Mouse (Mus musculus): ENCODE data around the gene Slc4a5. TPM values are rescaled to one million over a fixed set of nuclear protein-coding genes. Genes with fewer than 3 reads are reported as not detected.

The Slc4a5 gene
- 0.04 and 0.07 TPM in 2 replicates for total RNA-seq (2012; rRNA removed)
- polyA plus RNA-seq (2012; ENCODE audit: insufficient read depth in 1 of 2, insufficient read length in 2 of 2, low read depth in 1 of 2, low replicate concordance in 2 of 2, missing spikeins in 1 of 2) = not detected

DNA sequence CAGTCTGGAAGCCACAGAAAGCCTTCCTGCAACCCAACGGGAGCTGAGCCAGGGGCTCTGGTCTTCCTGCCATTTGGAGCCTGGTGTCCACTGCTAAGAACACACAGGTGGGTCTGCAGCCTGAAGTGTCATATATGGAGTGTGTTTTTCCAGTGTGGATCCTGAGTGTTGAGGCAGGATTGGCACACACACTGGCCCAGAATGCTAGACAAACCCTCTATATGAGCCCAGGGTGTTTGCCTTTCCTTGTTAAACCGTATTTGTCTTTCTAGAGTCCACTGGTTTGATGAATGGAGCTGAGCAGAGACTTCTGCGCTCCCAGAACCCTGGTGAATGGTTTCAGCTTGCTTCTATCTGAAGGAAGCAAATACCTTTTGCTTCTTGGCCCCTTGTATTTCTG is at the start of gene Slc4a5:
Gene Slc4a5 (plus strand): TSS at position 15 of the 400 bp plus-strand sequence.
- Histone ChIP-seq H3K27me3 (ENCODE audit: control insufficient read depth in 1 of 2, insufficient read depth in 2 of 2, low read length in 2 of 2) (peaks cover 0 to 2% of the 10 kb centered on the region in 2 experiments), H3K79me2 (ENCODE audit: control insufficient read depth, insufficient read depth, low read length, poor library complexity) (no peaks in the 10 kb centered on the region), H3K4me1 (ENCODE audit: control insufficient read depth in 1 of 2, insufficient read depth in 2 of 2, low read length in 2 of 2) (no peaks in the 10 kb centered on the region), H3K9me3 (replicated peaks; ENCODE audit: insufficient read depth, low read length) (no peaks in the 10 kb centered on the region), H3K4me3 (ENCODE audit: control insufficient read depth in 1 of 2, insufficient read depth in 1 of 2, low read depth in 2 of 2, low read length in 2 of 2) (no peak within 1 kb of the TSS), H3K9ac (ENCODE audit: control insufficient read depth, low read depth, low read length, poor library complexity, severe bottlenecking) (no peak within 1 kb of the TSS), H3K27ac (ENCODE audit: control insufficient read depth, low read depth, low read length) (no peak within 1 kb of the TSS), H3K36me3 (ENCODE audit: control insufficient read depth in 1 of 2, insufficient read depth in 2 of 2, low read length in 2 of 2) (no peaks in the 10 kb centered on the region)
- TF ChIP-seq CTCF (IDR thresholded peaks at IDR 0.05 in 2 of 3, conservative IDR thresholded peaks at IDR 0.05 in 1 of 3; ENCODE audit: control insufficient read depth in 1 of 3, insufficient read depth in 1 of 3, low read depth in 2 of 3, low read length in 3 of 3, poor library complexity in 1 of 3, severe bottlenecking in 1 of 3) = no peak
- TF ChIP-seq TCF12 (IDR thresholded peaks at IDR 0.05; ENCODE audit: low read depth, low read length) = no peak
- TF ChIP-seq RAD21 (IDR thresholded peaks at IDR 0.05; ENCODE audit: low read depth, low read length) = no peak
- TF ChIP-seq KAT2A (conservative IDR thresholded peaks at IDR 0.05; ENCODE audit: low read depth, low read length) = no peak
- no peak for TF ChIP-seq MEF2A (IDR thresholded peaks at IDR 0.05; ENCODE audit: extremely low read depth, insufficient replicate concordance, low read depth, low read length, poor library complexity, severe bottlenecking)
- no peak for TF ChIP-seq ZMIZ1 (IDR thresholded peaks at IDR 0.05; ENCODE audit: low read depth, low read length)
- TF ChIP-seq MYC (IDR thresholded peaks at IDR 0.05; ENCODE audit: low read depth, low read length) = no peak
- TF ChIP-seq ZC3H11A (IDR thresholded peaks at IDR 0.05; ENCODE audit: low read depth, low read length) = no peak
- TF ChIP-seq MAFK (IDR thresholded peaks at IDR 0.05; ENCODE audit: borderline replicate concordance, low read depth, low read length) = no peak
- no peak for TF ChIP-seq ZKSCAN1 (IDR thresholded peaks at IDR 0.05; ENCODE audit: low read depth, low read length)
- no peak for TF ChIP-seq USF1 (IDR thresholded peaks at IDR 0.05; ENCODE audit: low read depth, low read length)
- TF ChIP-seq NELFE (IDR thresholded peaks at IDR 0.05; ENCODE audit: low read depth, low read length) = no peak
- TF ChIP-seq GATA1 (IDR thresholded peaks at IDR 0.05; ENCODE audit: low read depth, low read length) = no peak
- no peak for TF ChIP-seq CHD2 (IDR thresholded peaks at IDR 0.05; ENCODE audit: low read length)
- TF ChIP-seq BHLHE40 (IDR thresholded peaks at IDR 0.05; ENCODE audit: borderline replicate concordance, low read depth, low read length) = no peak
- TF ChIP-seq MXI1 (IDR thresholded peaks at IDR 0.05; ENCODE audit: low read depth, low read length) = no peak
- TF ChIP-seq RCOR1 (IDR thresholded peaks at IDR 0.05; ENCODE audit: low read depth, low read length) = no peak
- no peak for DNase-seq (ENCODE audit: low read depth, low spot score)

- no peak overlapping the region for H3K27ac ChIP-seq (ENCODE audit: control insufficient read depth, low read depth, low read length)
- H3K4me1 ChIP-seq (ENCODE audit: control insufficient read depth in 1 of 2, insufficient read depth in 2 of 2, low read length in 2 of 2) = peaks cover 4 to 6% of the 10 kb centered on the region in 2 experiments; a peak in 2 of 4 replicates
- TF ChIP-seq MAZ (IDR thresholded peaks at IDR 0.05; ENCODE audit: low read depth, low read length) (no peak), MYB (IDR thresholded peaks at IDR 0.05; ENCODE audit: low read depth, low read length) (no peak), MXI1 (IDR thresholded peaks at IDR 0.05; ENCODE audit: low read depth, low read length) (no peak), ZMIZ1 (IDR thresholded peaks at IDR 0.05; ENCODE audit: low read depth, low read length) (no peak), TAL1 (IDR thresholded peaks at IDR 0.05; ENCODE audit: low read length) (no peak), GATA1 (IDR thresholded peaks at IDR 0.05; ENCODE audit: low read depth, low read length) (no peak), HCFC1 (IDR thresholded peaks at IDR 0.05; ENCODE audit: low read depth, low read length) (no peak), USF1 (IDR thresholded peaks at IDR 0.05; ENCODE audit: low read depth, low read length) (no peak), USF2 (IDR thresholded peaks at IDR 0.05; ENCODE audit: borderline replicate concordance in 1 of 2, insufficient read depth in 1 of 2, low read depth in 1 of 2, low read length in 2 of 2) (no peak), POLR2A (IDR thresholded peaks at IDR 0.05; ENCODE audit: control insufficient read depth in 1 of 2, insufficient read depth in 1 of 2, low read depth in 1 of 2, low read length in 2 of 2, poor library complexity in 1 of 2) (no peak), CHD1 (IDR thresholded peaks at IDR 0.05; ENCODE audit: low read depth, low read length) (no peak), MYC (IDR thresholded peaks at IDR 0.05; ENCODE audit: low read depth, low read length) (no peak), TCF12 (IDR thresholded peaks at IDR 0.05; ENCODE audit: low read depth, low read length) (no peak), NRF1 (IDR thresholded peaks at IDR 0.05; ENCODE audit: insufficient read depth, low read depth, low read length, poor library complexity, severe bottlenecking) (no peak), MEF2A (IDR thresholded peaks at IDR 0.05; ENCODE audit: extremely low read depth, insufficient replicate concordance, low read depth, low read length, poor library complexity, severe bottlenecking) (no peak), UBTF (IDR thresholded peaks at IDR 0.05; ENCODE audit: borderline replicate concordance, insufficient read depth, low read depth, low read length) (no peak), NELFE (IDR thresholded peaks at IDR 0.05; ENCODE audit: low read depth, low read length) (no peak), RCOR1 (IDR thresholded peaks at IDR 0.05; ENCODE audit: low read depth, low read length) (no peak), CHD2 (IDR thresholded peaks at IDR 0.05; ENCODE audit: low read length) (no peak), E2F4 (IDR thresholded peaks at IDR 0.05; ENCODE audit: borderline replicate concordance, low read depth, low read length) (no peak)
- no peak overlapping the region for H3K9ac ChIP-seq (ENCODE audit: control insufficient read depth, low read depth, low read length, poor library complexity, severe bottlenecking)
- H3K4me3 ChIP-seq (ENCODE audit: control insufficient read depth in 1 of 2, insufficient read depth in 1 of 2, low read depth in 2 of 2, low read length in 2 of 2) = no peak overlapping the region
- H3K27me3 ChIP-seq (ENCODE audit: control insufficient read depth in 1 of 2, insufficient read depth in 2 of 2, low read length in 2 of 2) = no peaks in the 10 kb centered on the region
- no peak for DNase-seq (ENCODE audit: low read depth, low spot score)
- peaks cover 0 to 7% of the 10 kb centered on the region in 2 experiments; a peak in 2 of 4 replicates for H3K36me3 ChIP-seq (ENCODE audit: control insufficient read depth in 1 of 2, insufficient read depth in 2 of 2, low read length in 2 of 2)
- H3K79me2 ChIP-seq (ENCODE audit: control insufficient read depth, insufficient read depth, low read length, poor library complexity) = peaks cover 8% of the 10 kb centered on the region
- H3K9me3 ChIP-seq (replicated peaks; ENCODE audit: insufficient read depth, low read length) = no peaks in the 10 kb centered on the region
Observed at GRCm38 (mm10) chr6:83169872-83170271, 49.8 kb upstream of the Slc4a5 start.
